Comparison of ENCODE assay signal across 21 mouse cellular contexts in the genomic region with DNA sequence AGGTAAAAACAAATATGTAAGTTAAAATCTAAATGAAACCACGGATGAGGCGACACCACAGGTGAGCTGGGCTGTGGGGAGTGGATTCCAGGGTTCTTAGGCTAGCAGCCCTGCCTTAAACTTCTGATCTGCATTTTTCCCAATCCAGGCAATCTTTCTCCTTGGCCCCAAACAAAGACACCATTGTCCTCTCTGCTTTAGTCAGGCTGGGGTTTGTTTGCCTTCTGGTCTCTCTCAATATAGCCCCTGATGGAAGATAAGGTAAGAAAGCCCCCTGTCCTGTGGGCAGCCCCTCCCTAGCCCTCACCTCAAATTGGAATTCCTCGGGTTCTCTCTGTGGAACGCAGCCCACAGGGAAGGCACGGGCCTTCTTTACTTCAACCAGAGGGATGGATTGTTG. TPM values are rescaled to one million over a fixed set of nuclear protein-coding genes. Genes with fewer than 3 reads are reported as not detected.
DNase-seq lines count a peak whose midpoint lies in the region; ATAC-seq lines count a peak whose summit lies in the region.
"Had no signal": no experiment of that assay in that cellular context is flagged by ENCODE, and none has a peak within 500 bp of the region (broad histone marks: within the 10 kb centered on the region; RNA-seq: fewer than 3 reads in every experiment).

No protein-coding gene starts in this region.

- peaks cover 16% of the 10 kb centered on the region; the same call in 1 of the 2 replicates for H3K4me1 ChIP-seq in kidney, embryonic 15.5 days
- peaks cover 5% of the 10 kb centered on the region; the same call in 1 of the 2 replicates for H3K4me1 ChIP-seq in midbrain, embryonic 12.5 days
- no peaks in the 10 kb centered on the region for H3K4me1 ChIP-seq in midbrain, embryonic 14.5 days (ENCODE audit: control insufficient read depth, insufficient read depth, low read length)
- H3K4me1 ChIP-seq: heart, embryonic 12.5 days; neural tube, embryonic 13.5 days had no signal

- no peak for ATAC-seq in kidney, embryonic 15.5 days (replicated peaks; ENCODE audit: low FRiP score)
- ATAC-seq in midbrain, embryonic 12.5 days (ENCODE audit: low FRiP score, low read depth) = peak; percentile 52
- no peak for ATAC-seq in midbrain, embryonic 14.5 days (ENCODE audit: low FRiP score, low TSS enrichment)
- ATAC-seq in CD4-positive, CD25-positive, alpha-beta regulatory T cell, adult 4 months = no peak
- ATAC-seq: liver, embryonic 12.5 days had no signal

- no peaks in the 10 kb centered on the region for H3K9me3 ChIP-seq in kidney, embryonic 15.5 days (replicated peaks)
- H3K9me3 ChIP-seq in midbrain, embryonic 12.5 days = no peaks in the 10 kb centered on the region
- H3K9me3 ChIP-seq in midbrain, embryonic 14.5 days (ENCODE audit: control insufficient read depth, low read length) = no peaks in the 10 kb centered on the region
- H3K9me3 ChIP-seq: heart, embryonic 12.5 days; limb, embryonic 12.5 days; liver, embryonic 12.5 days; neural tube, embryonic 13.5 days had no signal

- H3K4me3 ChIP-seq in kidney, embryonic 15.5 days (replicated peaks) = no peak overlapping the region
- no peak overlapping the region for H3K4me3 ChIP-seq in midbrain, embryonic 12.5 days
- H3K4me3 ChIP-seq in midbrain, embryonic 14.5 days (replicated peaks; ENCODE audit: low read depth, low read length) = no peak overlapping the region
- H3K4me3 ChIP-seq: gastrocnemius, adult 2 months; heart, embryonic 12.5 days; limb, embryonic 12.5 days; liver, embryonic 12.5 days; neural tube, embryonic 13.5 days had no signal

- H3K4me2 ChIP-seq in kidney, embryonic 15.5 days = no peak overlapping the region
- no peak overlapping the region for H3K4me2 ChIP-seq in midbrain, embryonic 12.5 days (replicated peaks)
- H3K4me2 ChIP-seq in midbrain, embryonic 14.5 days (ENCODE audit: low read length) = no peak overlapping the region
- H3K4me2 ChIP-seq: heart, embryonic 12.5 days; hindbrain, embryonic 14.5 days; limb, embryonic 12.5 days; liver, embryonic 12.5 days; neural tube, embryonic 13.5 days had no signal

- no peaks in the 10 kb centered on the region for H3K27me3 ChIP-seq in kidney, embryonic 15.5 days
- no peaks in the 10 kb centered on the region for H3K27me3 ChIP-seq in midbrain, embryonic 12.5 days
- H3K27me3 ChIP-seq in midbrain, embryonic 14.5 days (ENCODE audit: control insufficient read depth, insufficient read depth, low read length) = no peaks in the 10 kb centered on the region
- H3K27me3 ChIP-seq: heart, embryonic 12.5 days; limb, embryonic 12.5 days; liver, embryonic 12.5 days; neural tube, embryonic 13.5 days had no signal

- H3K9ac ChIP-seq in kidney, embryonic 15.5 days = no peak overlapping the region
- no peak overlapping the region for H3K9ac ChIP-seq in midbrain, embryonic 12.5 days (replicated peaks)
- H3K9ac ChIP-seq in midbrain, embryonic 14.5 days (replicated peaks; ENCODE audit: low read length) = no peak overlapping the region
- H3K9ac ChIP-seq: heart, embryonic 12.5 days; hindbrain, embryonic 14.5 days; limb, embryonic 12.5 days; liver, embryonic 12.5 days; neural tube, embryonic 13.5 days had no signal

- 59% methylated on average over 5 of the region's 5 CpGs for WGBS in kidney, embryonic 15.5 days
- 21% methylated on average over 5 of the region's 5 CpGs for WGBS in midbrain, embryonic 12.5 days
- WGBS in midbrain, embryonic 14.5 days = 23% methylated on average over 5 of the region's 5 CpGs

- DNase-seq in embryo, embryonic 10.5 days (ENCODE audit: low spot score) = peak; percentile 26
- no peak for DNase-seq in embryo, embryonic 10 days (ENCODE audit: low spot score)
- no peak for DNase-seq in kidney, postnatal 10 days
- DNase-seq in midbrain, embryonic 14.5 days = no peak
- DNase-seq in fibroblast of lung, adult 2 months (ENCODE audit: low read depth) = peak; percentile 7
- DNase-seq: cerebellum, adult 2 months; gastrocnemius, adult 2 months; heart, postnatal 14 days; kidney, adult 8-10 months; lung, postnatal 10 days; spleen, adult 18-20 months had no signal

- no peaks in the 10 kb centered on the region for H3K36me3 ChIP-seq in kidney, embryonic 15.5 days
- H3K36me3 ChIP-seq in midbrain, embryonic 12.5 days = no peaks in the 10 kb centered on the region
- H3K36me3 ChIP-seq in midbrain, embryonic 14.5 days (ENCODE audit: control insufficient read depth, insufficient read depth, low read length) = no peaks in the 10 kb centered on the region
- H3K36me3 ChIP-seq: heart, embryonic 12.5 days; limb, embryonic 12.5 days; liver, embryonic 12.5 days; neural tube, embryonic 13.5 days had no signal

- H3K27ac ChIP-seq in kidney, embryonic 15.5 days = peak overlapping the region; percentile 78
- no peak overlapping the region for H3K27ac ChIP-seq in midbrain, embryonic 12.5 days (replicated peaks)
- H3K27ac ChIP-seq in midbrain, embryonic 14.5 days (replicated peaks; ENCODE audit: low read depth, low read length) = no peak overlapping the region
- H3K27ac ChIP-seq: gastrocnemius, adult 2 months; hindbrain, embryonic 14.5 days; limb, embryonic 12.5 days; liver, embryonic 12.5 days; neural tube, embryonic 13.5 days had no signal

RNA-seq across cellular contexts. Expression of a gene that starts 21.7 kb away (rescaled TPM):
- 1.0 and 1.5 TPM in 2 replicates for polyA plus RNA-seq in kidney, embryonic 15.5 days (2015; fragmentation: Nextera tagmentation; extraction: Ambion mirVana)
- not detected in 2 replicates for polyA plus RNA-seq in midbrain, embryonic 12.5 days (2016; fragmentation: Nextera tagmentation; extraction: Ambion mirVana)
- polyA plus RNA-seq in midbrain, embryonic 14.5 days (2014; fragmentation: Nextera tagmentation; extraction: Ambion mirVana) = not detected in 2 replicates
- not detected for polyA plus RNA-seq in CD4-positive, CD25-positive, alpha-beta regulatory T cell, adult 4 months (2017; shearing (Covaris generic))
- polyA plus RNA-seq: cerebellum, adult 2 months; hindbrain, embryonic 14.5 days; liver, embryonic 12.5 days had no signal

RNA-seq across cellular contexts. Expression of a gene that starts 39.6 kb away (rescaled TPM):
- polyA plus RNA-seq in kidney, embryonic 15.5 days (2015; fragmentation: Nextera tagmentation; extraction: Ambion mirVana) = 125 and 129 TPM in 2 replicates
- polyA plus RNA-seq in midbrain, embryonic 12.5 days (2016; fragmentation: Nextera tagmentation; extraction: Ambion mirVana) = 93.3 and 97.2 TPM in 2 replicates
- polyA plus RNA-seq in midbrain, embryonic 14.5 days (2014; fragmentation: Nextera tagmentation; extraction: Ambion mirVana) = 55.6 and 69.3 TPM in 2 replicates
- polyA plus RNA-seq in CD4-positive, CD25-positive, alpha-beta regulatory T cell, adult 4 months (2017; shearing (Covaris generic)) = 10 to 100 TPM; 57.7 to 79.5 TPM

RNA-seq across cellular contexts. Expression of a gene that starts 39.8 kb away (rescaled TPM):
- 24.2 and 25.3 TPM in 2 replicates for polyA plus RNA-seq in kidney, embryonic 15.5 days (2015; fragmentation: Nextera tagmentation; extraction: Ambion mirVana)
- 15.2 and 17.5 TPM in 2 replicates for polyA plus RNA-seq in midbrain, embryonic 12.5 days (2016; fragmentation: Nextera tagmentation; extraction: Ambion mirVana)
- polyA plus RNA-seq in midbrain, embryonic 14.5 days (2014; fragmentation: Nextera tagmentation; extraction: Ambion mirVana) = 7.6 and 11.1 TPM in 2 replicates
- polyA plus RNA-seq in CD4-positive, CD25-positive, alpha-beta regulatory T cell, adult 4 months (2017; shearing (Covaris generic)) = 10 to 100 TPM in 1 of 2 experiments, 1 to 10 TPM in 1; 7.7 to 13.6 TPM

RNA-seq across cellular contexts. Expression of a gene that starts 58.5 kb away (rescaled TPM):
- polyA plus RNA-seq in kidney, embryonic 15.5 days (2015; fragmentation: Nextera tagmentation; extraction: Ambion mirVana) = 48.5 and 50.3 TPM in 2 replicates
- polyA plus RNA-seq in midbrain, embryonic 12.5 days (2016; fragmentation: Nextera tagmentation; extraction: Ambion mirVana) = 46.0 and 47.1 TPM in 2 replicates
- polyA plus RNA-seq in midbrain, embryonic 14.5 days (2014; fragmentation: Nextera tagmentation; extraction: Ambion mirVana) = 24.0 and 25.5 TPM in 2 replicates
- polyA plus RNA-seq in CD4-positive, CD25-positive, alpha-beta regulatory T cell, adult 4 months (2017; shearing (Covaris generic)) = 10 to 100 TPM; 16.5 to 16.7 TPM

RNA-seq across cellular contexts. Expression of a gene that starts 58.5 kb away (rescaled TPM):
- polyA plus RNA-seq in kidney, embryonic 15.5 days (2015; fragmentation: Nextera tagmentation; extraction: Ambion mirVana) = 3.1 and 4.5 TPM in 2 replicates
- polyA plus RNA-seq in midbrain, embryonic 12.5 days (2016; fragmentation: Nextera tagmentation; extraction: Ambion mirVana) = not detected in 2 replicates
- 3.1 TPM in 1 of 2 replicates, not detected in the other for polyA plus RNA-seq in midbrain, embryonic 14.5 days (2014; fragmentation: Nextera tagmentation; extraction: Ambion mirVana)
- 1 to 10 TPM in 1 of 2 experiments, not detected in 1; 1.8 TPM for polyA plus RNA-seq in CD4-positive, CD25-positive, alpha-beta regulatory T cell, adult 4 months (2017; shearing (Covaris generic))
- polyA plus RNA-seq: cerebellum, adult 2 months; gonadal fat pad, adult 2 months; liver, embryonic 12.5 days; urinary bladder, adult 2 months had no signal

Comparison
In these comparisons a context has a peak if more than half of its experiments do, and no peak if none do; other contexts are left out.
1. DNase-seq: peak in embryo, embryonic 10.5 days (single experiment) and fibroblast of lung, adult 2 months (single experiment); none in embryo, embryonic 10 days (single experiment), kidney, postnatal 10 days (single experiment) and midbrain, embryonic 14.5 days (single experiment).